Mouse (Mus musculus) natural killer cell, adult 2 months (primary cell): ENCODE data around the gene 2310022B05Rik.

Source experiments
- DNase-seq, 2 experiments: peaks; one replicate each; pipeline ENCODE4 v3.0.0; 2022; ENCODE audit warnings: low spot score in 2 of 2

The 2310022B05Rik gene

DNA sequence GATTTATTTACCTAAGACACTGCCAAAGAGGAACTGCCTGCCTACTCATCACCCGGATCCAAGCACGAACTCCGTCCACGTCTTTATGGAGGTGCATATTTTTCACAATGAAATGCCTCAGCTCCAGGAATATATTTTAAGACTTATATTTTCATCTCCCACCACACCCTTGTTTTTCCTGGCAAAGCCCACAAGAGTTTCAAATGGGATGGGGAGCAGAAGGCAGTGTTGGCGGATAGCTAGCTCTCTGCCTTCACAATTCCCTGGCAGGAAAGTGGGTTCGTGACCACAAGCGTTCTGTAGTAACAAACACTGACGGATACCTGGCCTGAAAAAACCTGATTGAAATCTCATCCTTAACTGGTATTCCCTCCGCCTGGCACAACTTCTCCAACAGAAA, 1.4 kb downstream of the 2310022B05Rik start:
- no peak for DNase-seq

DNA sequence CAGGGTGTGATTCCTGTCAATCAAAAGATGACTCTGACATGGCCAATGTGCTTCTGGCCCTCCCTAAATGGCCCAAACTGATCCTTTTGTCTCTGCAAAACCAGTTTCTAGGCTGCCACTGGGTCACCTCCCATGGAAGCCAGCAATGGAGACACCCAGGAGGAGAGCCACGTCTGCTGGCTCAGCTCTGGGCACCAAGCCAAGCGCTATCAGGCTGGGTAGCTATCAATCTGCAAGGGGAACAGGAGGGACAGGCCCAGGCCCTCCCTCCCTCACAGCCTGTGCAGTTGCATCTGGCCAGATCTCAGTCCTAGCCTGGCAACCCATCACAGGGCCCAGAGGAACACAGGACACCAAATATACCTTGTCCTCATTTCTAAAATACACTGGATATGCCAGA, 4.8 kb downstream of the 2310022B05Rik start:
- DNase-seq: no peak

DNA sequence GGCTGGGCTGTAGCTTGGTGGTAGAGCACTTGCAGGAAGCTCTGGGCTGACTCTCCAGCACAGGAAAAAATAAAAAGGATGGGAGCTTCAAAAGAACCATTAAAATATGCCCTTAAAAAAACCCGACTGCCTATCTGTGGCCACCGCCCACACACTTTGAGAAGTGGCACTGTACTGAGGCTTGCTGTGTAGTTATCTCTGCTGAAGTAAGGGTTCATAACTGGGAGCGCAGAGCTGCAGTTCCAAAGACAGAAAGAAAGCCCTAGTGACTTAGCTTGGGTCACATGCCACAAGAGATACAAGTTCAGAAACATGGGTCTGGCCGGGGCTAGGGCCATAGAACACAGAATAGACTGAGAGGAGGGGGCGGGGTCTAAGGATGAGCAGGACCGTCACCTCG, 5.2 kb downstream of the 2310022B05Rik start:
- DNase-seq: no peak

- DNase-seq: no peak
Measured at GRCm38 (mm10) chr8:124653568-124654475, 9.3 kb downstream of the 2310022B05Rik start.

GRCm38 (mm10) chr8:124652546-124652945, 10.6 kb downstream of the 2310022B05Rik start:
- no peak for DNase-seq

DNA sequence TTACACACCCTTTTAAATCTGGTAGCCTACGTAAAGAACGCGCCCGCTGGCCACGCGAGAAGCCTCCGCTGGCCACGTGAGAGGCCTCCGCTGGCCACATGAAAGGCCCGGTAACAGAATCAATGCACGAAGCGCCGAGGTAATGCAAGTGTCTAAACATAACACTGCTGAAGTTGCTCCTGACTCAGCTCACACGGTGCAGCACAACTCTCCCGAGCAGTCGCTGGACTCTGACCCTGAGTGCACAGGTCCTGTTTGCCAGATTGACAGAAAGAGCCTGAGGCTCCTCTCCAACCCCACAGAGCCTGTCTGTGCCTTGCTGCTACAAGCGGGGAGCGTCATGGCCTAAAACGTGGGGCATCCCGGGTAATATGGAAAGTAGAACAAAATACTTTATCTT, 11.4 kb downstream of the 2310022B05Rik start:
- peak in 1 of 2 experiments; percentile 5 for DNase-seq

- no peak for DNase-seq
Measured at GRCm38 (mm10) chr8:124648311-124648710, 14.9 kb downstream of the 2310022B05Rik start.

GRCm38 (mm10) chr8:124643540-124644339, 19.4 kb downstream of the 2310022B05Rik start:
- DNase-seq: no peak

DNA sequence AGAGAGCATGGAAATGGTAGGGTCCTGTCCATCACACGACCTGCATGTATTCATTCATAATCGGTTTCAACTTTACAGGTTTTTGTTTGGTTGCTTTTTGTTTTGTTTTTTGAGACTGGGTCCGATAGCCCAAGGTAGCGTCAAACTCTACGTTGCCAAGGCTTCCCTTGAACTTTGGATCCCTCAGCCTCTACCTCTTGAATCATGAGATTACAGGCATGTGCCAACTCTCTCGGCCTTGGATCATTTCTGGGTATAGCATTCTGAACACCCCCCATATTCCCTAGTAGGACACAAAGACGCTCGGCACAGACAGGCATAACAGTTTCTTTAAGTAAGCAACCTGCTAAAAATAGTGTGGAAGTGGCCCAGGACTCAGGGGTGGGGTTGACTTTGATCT, 21.6 kb downstream of the 2310022B05Rik start:
- no peak for DNase-seq

GRCm38 (mm10) chr8:124635247-124635502, 28.0 kb downstream of the 2310022B05Rik start:
- no peak for DNase-seq

- DNase-seq: no peak
Measured at GRCm38 (mm10) chr8:124634411-124635246, 28.5 kb downstream of the 2310022B05Rik start.

DNA sequence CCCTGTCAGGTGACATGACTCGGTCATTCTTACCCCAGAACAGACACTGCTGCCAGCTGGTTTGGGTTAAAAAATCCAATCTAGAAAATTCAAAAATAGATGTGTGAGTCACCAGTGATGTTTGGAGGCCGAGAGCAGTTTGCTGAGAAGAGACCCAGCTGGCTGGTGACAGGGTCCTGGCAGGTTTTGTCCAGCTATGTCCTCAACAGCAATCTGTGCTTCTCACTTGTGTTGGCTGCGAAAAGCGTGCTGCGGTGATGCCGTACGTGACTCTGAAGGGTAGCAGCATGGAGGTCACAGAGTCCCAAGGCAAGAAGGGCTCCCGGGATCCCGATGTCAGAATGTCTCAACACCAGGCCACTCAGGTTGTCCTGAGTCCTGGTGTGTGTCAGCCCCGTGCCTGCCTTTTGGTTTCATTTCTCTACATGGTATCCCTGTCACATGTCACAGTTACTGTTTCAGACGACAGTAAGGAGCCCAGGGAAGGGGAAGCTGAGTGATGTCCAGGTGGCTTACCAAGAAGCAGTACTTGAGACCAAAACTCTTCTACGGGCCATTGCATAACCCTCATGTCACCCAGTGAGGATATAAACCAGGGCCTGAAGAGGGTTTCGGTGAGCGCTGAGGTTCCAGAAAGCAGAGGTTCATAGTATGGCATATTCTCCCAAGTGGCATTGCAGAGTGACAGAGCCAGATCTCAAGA, 30.0 kb downstream of the 2310022B05Rik start:
- no peak for DNase-seq

DNA sequence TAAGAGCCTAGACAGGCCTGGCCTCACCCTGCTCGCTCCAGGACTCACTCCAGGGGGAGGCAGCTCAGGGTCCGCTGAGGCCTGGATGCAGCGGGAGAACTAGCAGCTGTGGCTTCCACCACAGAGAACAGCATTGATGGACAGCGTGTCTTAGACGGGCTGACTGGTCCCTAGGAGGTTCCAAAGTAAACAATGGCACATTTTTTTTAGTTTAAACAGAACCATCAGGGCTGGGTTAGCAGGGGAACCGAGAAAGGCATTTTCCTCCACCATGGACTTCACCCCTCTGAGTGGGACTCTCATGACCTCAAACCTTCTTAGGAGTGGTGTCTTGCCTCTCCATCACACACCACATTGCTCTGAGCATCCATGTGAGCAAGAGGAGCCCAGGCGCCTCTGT, 31.2 kb downstream of the 2310022B05Rik start:
- DNase-seq: no peak

DNA sequence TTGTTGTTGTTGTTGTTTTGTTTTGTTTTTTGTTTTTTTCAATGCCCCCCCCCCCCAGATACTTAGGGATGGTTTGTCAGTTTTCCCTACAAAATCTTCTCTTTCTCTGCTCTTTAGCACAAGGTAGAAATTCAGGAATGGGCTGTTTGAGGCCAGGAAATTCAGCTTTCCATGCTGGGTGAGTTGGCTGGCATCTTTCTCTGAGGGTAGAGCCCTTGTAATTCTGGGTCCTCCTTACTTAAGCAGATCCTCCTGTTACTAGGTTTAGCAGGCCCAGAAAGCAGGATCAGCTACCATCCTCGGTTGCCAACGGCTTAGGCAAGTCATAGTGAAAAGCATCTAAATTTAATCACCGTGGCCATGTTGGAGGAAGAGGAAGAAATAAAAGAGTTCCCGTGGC, 32.3 kb downstream of the 2310022B05Rik start:
- DNase-seq: no peak

- DNase-seq: no peak
Measured at GRCm38 (mm10) chr8:124630489-124630888, 32.7 kb downstream of the 2310022B05Rik start.

DNA sequence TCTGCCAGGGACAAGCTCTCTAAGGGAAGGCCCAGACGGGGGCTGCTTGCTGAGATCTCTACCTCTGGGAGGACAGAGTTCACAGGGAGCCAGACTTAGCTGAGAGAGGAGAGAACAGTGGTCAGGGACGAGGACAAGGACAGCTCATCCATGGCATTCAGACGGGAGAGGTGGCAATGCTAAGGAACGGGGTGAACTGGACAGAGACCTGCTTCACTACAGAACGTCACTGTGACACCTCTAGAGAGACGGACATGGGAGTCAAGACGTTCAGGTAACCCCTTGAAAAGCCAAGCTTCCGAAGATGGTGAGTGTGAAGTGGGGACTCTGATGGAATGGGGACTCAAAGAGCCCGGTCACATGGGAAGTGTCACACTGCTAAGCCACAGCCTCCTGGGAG, 36.9 kb downstream of the 2310022B05Rik start:
- no peak for DNase-seq

DNA sequence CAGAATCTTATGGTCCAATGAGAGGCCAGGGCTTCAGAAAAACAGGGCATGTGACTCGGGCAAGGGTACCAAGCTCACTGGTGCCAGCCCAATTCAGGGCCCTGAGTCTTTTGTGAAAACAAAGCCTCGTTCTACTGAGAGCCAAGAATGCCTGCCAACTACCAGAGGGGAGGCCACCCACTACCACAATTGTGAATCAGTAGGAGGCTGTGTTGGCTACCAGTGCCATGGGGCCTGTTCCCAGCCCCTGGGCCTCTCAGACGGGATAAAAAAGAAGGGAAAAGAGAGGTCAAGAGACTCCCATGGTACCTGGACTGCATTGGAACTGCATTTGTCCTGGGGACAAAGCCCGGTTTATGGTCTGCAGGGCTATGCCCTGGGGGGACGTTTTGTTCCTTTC, 41.9 kb downstream of the 2310022B05Rik start:
- DNase-seq: no peak

DNA sequence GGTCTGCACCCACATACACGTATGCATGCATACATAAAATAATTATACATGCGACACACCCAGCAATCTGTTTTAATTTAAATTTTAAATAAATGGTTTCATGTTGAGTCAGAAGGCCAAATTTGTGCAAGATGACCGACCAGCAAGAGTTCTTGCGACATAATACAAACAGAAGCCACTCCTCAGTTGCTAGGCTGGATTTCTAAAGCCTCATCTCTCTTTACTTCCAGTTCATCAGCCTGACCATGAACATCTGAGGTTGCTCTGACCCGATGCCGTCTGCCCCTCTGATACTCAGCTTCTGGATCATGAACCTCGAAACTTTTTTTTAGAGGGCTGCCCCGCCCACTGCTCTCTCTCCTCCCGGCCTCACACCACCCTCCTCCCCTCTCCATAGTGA, 44.9 kb downstream of the 2310022B05Rik start:
- DNase-seq: no peak

DNA sequence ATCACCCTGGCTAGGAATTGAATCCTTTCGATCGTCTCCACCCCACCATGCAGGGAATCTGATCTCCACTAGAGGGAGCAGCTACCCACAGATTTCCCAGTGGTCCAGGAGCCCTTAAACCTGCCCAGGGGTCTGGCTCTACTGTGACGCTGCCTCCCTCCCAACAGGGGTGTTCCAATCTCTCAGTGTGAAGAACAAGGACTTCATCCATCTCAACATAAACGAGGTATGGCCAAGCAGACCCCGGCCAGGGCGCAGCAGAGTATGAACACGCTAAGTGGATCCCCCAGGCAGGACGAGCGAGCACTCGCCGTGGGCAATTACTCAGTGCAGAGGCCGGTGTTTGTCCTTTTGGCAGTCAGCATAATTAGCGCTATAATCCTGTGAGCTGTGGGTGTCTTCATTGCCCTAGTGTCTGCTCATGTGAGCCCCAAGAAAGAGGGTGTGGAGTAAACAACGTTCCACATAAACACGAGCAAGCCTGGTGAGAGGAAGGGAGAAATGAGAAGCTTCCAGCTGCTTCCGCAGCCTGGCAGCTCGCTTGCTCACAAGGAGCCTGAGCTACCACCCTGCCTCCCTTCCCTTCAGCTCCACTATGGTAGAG, 45.8 kb downstream of the 2310022B05Rik start:
- peak; percentile 28 to 58 for DNase-seq

DNA sequence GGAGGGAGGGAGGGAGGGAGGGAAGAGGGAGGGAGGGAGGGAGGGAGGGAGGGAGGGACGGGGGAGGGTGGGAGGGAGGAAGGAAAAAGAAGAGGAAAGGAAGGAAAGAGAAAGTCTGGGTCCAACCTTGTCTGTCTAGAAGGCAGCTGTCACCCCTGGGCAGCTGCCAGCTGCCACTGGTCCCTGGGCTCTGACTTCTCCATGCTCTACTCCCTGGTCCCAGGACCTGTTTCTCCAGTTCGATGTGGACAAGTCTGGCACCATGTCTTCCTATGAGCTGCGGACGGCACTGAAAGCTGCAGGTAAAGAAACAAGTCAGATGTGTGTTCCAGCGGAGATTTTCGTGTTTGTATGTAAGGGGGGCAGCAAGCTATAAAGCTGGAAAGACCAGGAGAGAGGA, 48.8 kb downstream of the 2310022B05Rik start:
- DNase-seq: no peak

GRCm38 (mm10) chr8:124608972-124609353, 54.2 kb downstream of the 2310022B05Rik start:
- DNase-seq: no peak
